Mouse (Mus musculus): ENCODE results near the gene Marveld3.

Gene Marveld3

GRCm38 (mm10) chr8:109961693-109962367 lies at the start of gene Marveld3:
Marveld3 (minus strand) TSS chr8:109962203.
- peak; percentile 62 for DNase-seq (ENCODE audit: low read depth, low spot score)

GRCm38 (mm10) chr8:110010868-110011267 lies 48.9 kb upstream of the Marveld3 start:
- peak; percentile 29 for DNase-seq (ENCODE audit: low read depth, low spot score)

- no peak for DNase-seq (ENCODE audit: low read depth, low spot score)
These were observed 47.0 kb upstream of the Marveld3 start for GRCm38 (mm10) chr8:110008995-110009446.

- DNase-seq (ENCODE audit: low read depth, low spot score) = no peak
These were observed 46.4 kb upstream of the Marveld3 start for GRCm38 (mm10) chr8:110008228-110008994.

GRCm38 (mm10) chr8:110006312-110007023 lies 44.5 kb upstream of the Marveld3 start:
- no peak for DNase-seq (ENCODE audit: low read depth, low spot score)

GRCm38 (mm10) chr8:110004300-110004699 lies 42.3 kb upstream of the Marveld3 start:
- no peak for DNase-seq (ENCODE audit: low read depth, low spot score)

- no peak for DNase-seq (ENCODE audit: low read depth, low spot score)
These were observed 41.0 kb upstream of the Marveld3 start for GRCm38 (mm10) chr8:110002953-110003352.

GRCm38 (mm10) chr8:109999974-110000373 lies 38.0 kb upstream of the Marveld3 start:
- no peak for DNase-seq (ENCODE audit: low read depth, low spot score)

- no peak for DNase-seq (ENCODE audit: low read depth, low spot score)
These were observed 36.1 kb upstream of the Marveld3 start for GRCm38 (mm10) chr8:109998066-109998465.

GRCm38 (mm10) chr8:109997381-109997780 lies 35.4 kb upstream of the Marveld3 start:
- DNase-seq (ENCODE audit: low read depth, low spot score) = no peak

GRCm38 (mm10) chr8:109992951-109993350 lies 30.9 kb upstream of the Marveld3 start:
- DNase-seq (ENCODE audit: low read depth, low spot score) = no peak

- no peak for DNase-seq (ENCODE audit: low read depth, low spot score)
These were observed 30.2 kb upstream of the Marveld3 start for GRCm38 (mm10) chr8:109992166-109992565.

GRCm38 (mm10) chr8:109990224-109990623 lies 28.2 kb upstream of the Marveld3 start, which contains the start of gene Tat:
Tat (plus strand) TSS chr8:109990437.
- no peak for DNase-seq (ENCODE audit: low read depth, low spot score)

GRCm38 (mm10) chr8:109989151-109989550 lies 27.1 kb upstream of the Marveld3 start:
- DNase-seq (ENCODE audit: low read depth, low spot score) = no peak

GRCm38 (mm10) chr8:109987776-109988175 lies 25.8 kb upstream of the Marveld3 start:
- DNase-seq (ENCODE audit: low read depth, low spot score) = no peak

- no peak for DNase-seq (ENCODE audit: low read depth, low spot score)
These were observed 24.4 kb upstream of the Marveld3 start for GRCm38 (mm10) chr8:109986384-109986783.

GRCm38 (mm10) chr8:109983944-109984343 lies 21.9 kb upstream of the Marveld3 start:
- no peak for DNase-seq (ENCODE audit: low read depth, low spot score)

- DNase-seq (ENCODE audit: low read depth, low spot score) = no peak
These were observed 20.5 kb upstream of the Marveld3 start for GRCm38 (mm10) chr8:109982386-109983105.

- no peak for DNase-seq (ENCODE audit: low read depth, low spot score)
These were observed 17.3 kb upstream of the Marveld3 start for GRCm38 (mm10) chr8:109979339-109979738.

- no peak for DNase-seq (ENCODE audit: low read depth, low spot score)
These were observed 10.9 kb upstream of the Marveld3 start for GRCm38 (mm10) chr8:109972901-109973300.

- DNase-seq (ENCODE audit: low read depth, low spot score) = peak; percentile 43
These were observed 8.3 kb upstream of the Marveld3 start for GRCm38 (mm10) chr8:109970323-109970722.
